Mouse (Mus musculus) granulocyte monocyte progenitor cell, adult 5-6 weeks (primary cell): ENCODE data around the gene Rusc2. TPM values are rescaled to one million over a fixed set of nuclear protein-coding genes. Genes with fewer than 3 reads are reported as not detected.

Experiments used
- ATAC-seq: replicated peaks from 2 replicates; pipeline ENCODE4 v1.8.0; 2016; ENCODE audit warnings: mild to moderate bottlenecking, moderate TSS enrichment, inconsistent platforms; ENCODE audit not compliant: poor library complexity, severe bottlenecking
- total RNA-seq, 2 experiments: library from RNA; stranded (forward) in 1 of 2; stranded (reverse) in 1 of 2; fragments of 200-712, 200-1000 nt in 1 of 2; fragments of >200 nt in 1 of 2; fragmentation: Nextera tagmentation in 1 of 2; gene quantifications; 2 replicates each; pipeline ENCODE4 v1.2.3; 2014 to 2017

The Rusc2 gene
- total RNA-seq, 2 experiments from 2014 or later: 1.7 to 2.9 TPM

GRCm38 (mm10) chr4:43407071-43407920, 25.5 kb downstream of the Rusc2 start:
- no peak for ATAC-seq

DNA sequence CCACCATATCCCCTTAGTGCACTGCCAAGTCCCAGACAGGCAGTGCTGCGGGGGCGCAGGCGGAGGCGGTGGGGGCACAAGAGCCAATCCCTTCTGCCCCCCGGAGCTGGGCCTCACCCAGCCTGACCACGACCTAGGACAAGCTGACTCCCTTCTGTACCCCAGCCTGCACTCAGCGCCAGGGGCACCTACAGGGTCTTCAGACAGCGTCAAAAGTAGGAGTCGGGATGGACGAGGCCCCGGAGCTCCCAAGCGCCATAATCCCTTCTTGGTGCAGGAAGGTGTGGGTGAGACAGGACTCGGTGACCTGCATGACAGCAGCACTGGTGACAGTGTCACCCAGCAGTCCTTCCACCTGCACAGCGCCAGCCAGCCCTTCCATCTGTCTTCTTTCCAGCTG, 33.0 kb downstream of the Rusc2 start:
- no peak for ATAC-seq

GRCm38 (mm10) chr4:43415221-43416070, 33.7 kb downstream of the Rusc2 start:
- no peak for ATAC-seq

DNA sequence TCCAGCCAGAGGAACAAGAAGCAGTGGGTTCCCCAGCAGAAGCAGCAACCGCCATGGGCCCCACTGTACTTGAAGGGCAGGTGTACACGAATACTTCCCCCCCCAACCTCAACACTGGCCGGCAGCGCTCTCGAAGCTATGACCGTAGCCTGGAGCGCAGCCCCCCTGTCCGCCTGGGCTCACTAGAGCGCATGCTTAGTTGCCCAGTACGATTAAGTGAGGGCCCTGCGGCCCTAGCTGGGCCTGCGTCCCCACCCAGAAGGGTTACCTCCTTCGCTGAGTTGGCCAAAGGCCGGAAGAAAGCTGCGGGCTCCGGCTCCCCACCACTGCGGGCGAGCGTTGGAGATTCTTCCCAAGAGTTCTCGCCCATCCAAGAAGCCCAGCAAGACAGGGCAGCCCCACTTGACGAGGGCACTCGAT, 34.3 kb downstream of the Rusc2 start:
- ATAC-seq: no peak

DNA sequence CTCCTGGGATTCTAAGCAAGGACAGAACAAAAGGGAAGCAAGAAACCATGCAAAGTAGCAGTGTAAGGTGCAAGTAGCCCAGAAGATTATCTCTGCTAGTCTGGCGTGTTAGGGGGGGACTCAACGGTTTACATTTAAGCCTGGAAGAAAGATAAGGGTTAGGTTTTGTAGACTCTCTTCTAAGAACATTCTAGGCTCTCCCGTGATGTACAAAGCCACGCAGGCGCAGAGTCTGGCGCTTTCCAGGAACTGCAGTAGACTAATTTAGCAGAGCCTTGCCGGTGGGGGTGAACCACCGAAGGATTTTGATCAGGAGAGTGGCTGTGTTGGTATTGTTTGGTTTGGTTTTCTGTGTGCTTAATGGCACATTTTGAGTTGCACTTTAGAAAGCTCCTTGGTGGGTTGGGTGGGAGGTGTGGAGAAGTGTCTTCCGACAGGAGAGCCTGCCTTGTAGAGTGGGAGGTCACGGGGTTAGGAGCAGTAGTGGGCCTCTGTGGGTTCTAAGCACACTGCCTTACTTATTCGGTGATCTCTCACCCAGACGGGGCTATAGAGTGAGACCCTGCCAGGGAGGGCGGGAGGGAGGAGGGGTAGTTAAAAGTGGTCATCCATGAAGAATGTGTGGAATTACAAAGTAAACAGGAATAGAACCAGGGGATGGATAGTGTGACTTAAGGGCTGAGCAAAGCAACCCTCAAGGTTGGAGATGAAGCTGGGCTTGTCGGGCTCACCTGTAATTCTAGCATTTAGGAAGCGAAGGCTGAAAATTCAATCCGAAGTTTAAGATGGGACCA, 35.7 kb downstream of the Rusc2 start:
- ATAC-seq: no peak

DNA sequence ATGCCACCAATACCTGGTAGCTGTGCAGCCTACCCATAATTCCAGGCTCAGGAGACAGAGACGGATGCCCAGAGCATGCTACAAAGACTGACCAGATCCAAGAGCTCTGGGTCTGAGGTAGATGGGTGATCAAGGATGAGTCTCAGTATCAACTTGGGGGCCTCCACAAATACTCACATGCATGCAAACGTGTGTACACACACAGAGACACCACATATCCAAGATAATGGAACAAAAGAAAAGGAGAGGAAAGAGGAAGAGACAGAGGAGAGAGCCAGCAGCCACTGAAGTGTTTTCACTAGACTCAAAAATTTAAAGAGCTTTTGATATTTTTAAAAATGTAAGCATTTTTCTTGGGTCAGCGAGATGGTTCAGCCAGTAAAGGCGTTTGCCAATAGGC, 36.7 kb downstream of the Rusc2 start:
- no peak for ATAC-seq

DNA sequence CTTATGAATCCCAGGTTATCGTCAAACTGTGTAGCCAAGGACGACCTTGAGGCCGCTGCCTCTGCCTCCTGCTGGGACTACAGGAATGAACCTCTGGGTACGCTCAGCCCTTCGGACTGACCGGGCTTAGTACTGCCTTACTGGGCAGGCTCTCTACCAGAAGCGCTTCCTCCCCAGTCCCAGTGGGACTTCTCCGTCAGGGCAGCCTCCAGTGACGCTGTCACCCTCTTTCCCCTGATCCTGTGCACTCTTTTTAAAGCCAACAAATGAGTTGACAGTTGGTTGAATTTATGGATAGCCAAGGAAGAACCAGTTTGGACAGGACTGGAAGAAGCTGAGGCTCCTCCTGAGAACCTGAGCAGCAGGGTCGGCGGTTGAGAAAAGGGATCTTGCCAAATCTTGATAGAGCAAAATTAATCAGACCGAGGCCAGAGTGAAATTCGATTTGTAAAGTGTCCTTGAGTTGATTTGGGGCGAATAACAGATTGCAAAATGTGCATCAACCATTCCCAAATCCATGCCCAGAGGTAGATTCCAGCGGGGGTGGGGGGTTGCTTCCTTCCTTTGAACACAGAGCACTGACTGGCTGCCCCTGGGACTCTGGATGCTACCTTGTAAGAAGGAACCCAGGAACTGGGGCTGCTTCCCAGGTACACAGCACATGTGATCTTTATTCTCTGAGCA, 37.3 kb downstream of the Rusc2 start:
- no peak for ATAC-seq

DNA sequence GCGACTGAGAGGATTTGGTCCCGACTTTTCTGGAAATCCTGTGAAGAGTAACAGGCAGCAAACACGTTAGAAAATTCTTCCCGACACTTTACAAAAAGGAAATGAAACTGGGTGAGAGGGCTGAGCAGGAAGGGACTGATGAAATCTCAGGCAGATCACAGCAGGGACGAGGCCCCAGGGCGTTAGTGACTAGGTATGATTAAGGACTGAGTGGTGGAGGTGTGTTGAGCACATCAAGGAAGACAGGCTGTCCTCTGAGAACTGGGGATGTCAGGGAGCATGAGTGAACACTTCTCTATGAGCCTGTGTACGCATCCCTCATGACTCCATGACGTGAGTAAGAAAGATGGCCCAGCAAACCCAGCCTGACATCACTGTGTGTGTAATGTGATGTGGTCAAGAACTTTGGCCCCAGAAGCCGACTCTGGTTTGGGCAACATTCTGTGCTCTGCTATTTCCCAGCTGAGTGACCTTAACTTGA, 38.1 kb downstream of the Rusc2 start:
- peak; percentile 76 for ATAC-seq

GRCm38 (mm10) chr4:43420305-43420704, 38.5 kb downstream of the Rusc2 start:
- peak; percentile 65 for ATAC-seq

DNA sequence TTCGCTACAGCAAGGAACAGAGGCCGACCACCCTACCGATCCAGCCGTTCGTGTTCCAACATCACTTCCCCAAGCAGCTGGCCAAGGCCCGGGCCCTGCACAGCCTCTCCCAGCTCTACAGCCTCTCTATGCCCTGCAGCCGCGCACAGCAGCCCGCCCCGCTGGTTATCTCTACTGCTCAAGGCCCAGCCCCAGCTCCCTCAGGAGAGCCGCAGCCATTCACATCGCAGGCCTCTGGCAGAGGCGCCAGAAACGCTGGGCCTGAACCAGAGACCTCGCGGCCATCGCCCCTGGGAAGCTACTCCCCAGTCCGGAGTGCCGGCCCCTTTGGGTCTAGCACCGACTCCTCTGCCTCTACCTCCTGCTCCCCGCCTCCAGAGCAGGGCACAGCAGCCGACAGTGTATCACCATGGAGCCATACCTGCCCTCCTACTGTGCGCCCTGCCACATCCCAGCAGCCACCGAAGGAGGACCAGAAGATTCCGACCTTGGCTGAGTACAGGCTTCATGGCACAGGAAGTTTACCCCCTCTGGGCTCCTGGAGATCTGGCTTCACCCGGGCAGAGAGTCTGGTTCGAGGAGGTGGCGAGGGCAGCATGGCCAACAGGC, 40.0 kb downstream of the Rusc2 start:
- ATAC-seq: no peak

GRCm38 (mm10) chr4:43423267-43423934, 41.6 kb downstream of the Rusc2 start:
- ATAC-seq: no peak

GRCm38 (mm10) chr4:43424072-43424471, 42.3 kb downstream of the Rusc2 start:
- ATAC-seq: no peak

- no peak for ATAC-seq
Measured at GRCm38 (mm10) chr4:43425197-43425596, 43.4 kb downstream of the Rusc2 start.

DNA sequence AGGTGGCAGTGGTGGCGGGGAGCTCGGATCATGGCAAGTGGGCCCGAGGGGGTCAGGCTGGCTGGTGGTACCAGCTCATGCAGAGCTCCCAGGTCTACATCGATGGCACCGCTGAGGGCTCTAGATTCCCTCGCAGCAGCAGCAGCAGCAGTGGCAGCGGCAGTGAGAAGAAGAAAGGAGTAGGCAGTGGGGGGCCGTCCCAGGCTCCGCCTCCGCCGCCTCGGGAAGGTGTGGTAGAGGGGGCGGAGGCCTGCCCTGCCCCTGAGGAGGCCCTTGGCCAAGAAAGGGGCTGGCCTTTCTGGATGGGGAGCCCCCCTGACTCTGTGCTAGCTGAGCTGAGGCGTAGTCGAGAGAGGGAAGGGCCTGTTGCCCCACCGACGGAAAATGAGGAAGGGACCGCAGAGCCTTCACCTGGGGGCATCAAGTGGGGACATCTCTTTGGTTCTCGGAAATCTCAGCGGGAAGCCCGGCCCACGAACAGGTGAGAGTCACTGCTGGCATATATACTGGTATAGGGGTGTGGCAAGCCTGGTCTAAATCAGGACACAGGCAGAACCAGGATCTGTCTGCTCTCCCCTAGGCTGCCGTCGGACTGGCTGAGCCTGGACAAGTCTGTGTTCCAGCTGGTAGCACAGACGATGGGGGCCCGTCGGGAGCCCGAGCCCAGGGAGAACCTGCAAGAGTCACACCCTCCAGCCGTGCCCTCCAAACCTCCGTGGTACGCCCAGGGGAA, 44.0 kb downstream of the Rusc2 start:
- peak; percentile 33 for ATAC-seq

- no peak for ATAC-seq
Measured at GRCm38 (mm10) chr4:43426487-43426886, 44.7 kb downstream of the Rusc2 start.

GRCm38 (mm10) chr4:43427501-43428179, 45.9 kb downstream of the Rusc2 start:
- ATAC-seq: peak; percentile 85

DNA sequence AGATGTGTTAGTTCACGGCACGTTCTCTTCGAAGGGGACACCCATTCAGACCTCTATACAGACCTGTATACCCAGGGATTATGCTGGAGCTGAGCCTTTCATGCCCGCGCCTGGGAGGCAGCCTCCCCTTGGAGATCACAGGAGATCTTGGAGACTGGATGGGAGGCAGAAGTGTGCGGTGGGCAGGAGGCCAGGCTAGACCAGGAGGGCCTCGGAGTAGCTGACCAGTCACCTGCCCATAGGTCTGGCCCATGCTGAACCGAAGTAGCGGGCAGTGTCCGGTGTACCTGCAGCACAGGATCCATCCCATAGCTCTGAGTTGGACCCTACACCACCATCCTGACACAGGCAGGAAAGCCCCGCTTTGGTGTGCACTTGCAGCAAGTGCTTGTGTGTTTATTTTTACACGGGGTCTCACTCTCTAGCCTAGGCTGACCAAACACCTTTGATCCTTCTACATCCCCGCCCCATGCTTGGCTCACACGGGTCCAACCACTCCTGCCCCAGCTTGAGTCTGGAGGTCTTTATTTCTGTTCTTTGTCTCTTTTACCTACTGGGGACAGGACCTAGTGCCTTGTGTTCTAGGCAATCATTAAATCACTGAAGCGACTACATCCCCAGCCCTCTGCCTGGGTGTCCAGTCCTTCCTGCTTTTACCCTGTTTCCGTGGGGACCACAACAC, 46.5 kb downstream of the Rusc2 start:
- no peak for ATAC-seq
